Mouse (Mus musculus) forebrain, embryonic 10.5 days (tissue): Measurements from ENCODE around the gene 2510039O18Rik. TPM values are rescaled to one million over a fixed set of nuclear protein-coding genes. Genes with fewer than 3 reads are reported as not detected.
A peak's percentile ranks its signal among the peaks of the same experiment; 100 is the strongest.

ENCODE experiments used
- DNase-seq: peaks from one replicate; pipeline ENCODE4 v3.0.0-alpha.2; 2017; ENCODE audit warnings: low spot score; ENCODE audit errors: extremely low spot score
- H3K27ac ChIP-seq: fragments of 300-500 bp; sonication (generic); 2 replicates; pipeline ENCODE4 v1.5.1; 2016; ENCODE audit warnings: mild to moderate bottlenecking
- H3K27me3 ChIP-seq: fragments of 300-500 bp; sonication (generic); 2 replicates; pipeline ENCODE4 v1.6.1; 2016; ENCODE audit warnings: mild to moderate bottlenecking; ENCODE audit not compliant: poor library complexity, severe bottlenecking
- H3K36me3 ChIP-seq: fragments of 300-500 bp; sonication (generic); replicated peaks from 2 replicates; pipeline ENCODE4 v1.6.1; 2016; ENCODE audit warnings: mild to moderate bottlenecking, moderate library complexity
- H3K4me1 ChIP-seq: fragments of 300-500 bp; sonication (generic); 2 replicates; pipeline ENCODE4 v1.6.1; 2016
- H3K4me3 ChIP-seq: fragments of 300-500 bp; sonication (generic); 2 replicates; pipeline ENCODE4 v1.5.1; 2016; ENCODE audit warnings: mild to moderate bottlenecking, moderate library complexity
- H3K9me3 ChIP-seq: fragments of 300-500 bp; sonication (generic); 2 replicates; pipeline ENCODE4 v1.6.1; 2016; ENCODE audit warnings: mild to moderate bottlenecking, moderate library complexity
- WGBS: fragments of 180-500 bp; shearing (Covaris S2); methylation state at CpG from one replicate; pipeline ENCODE4 v1.1.7; 2016; 5-methylcytosine and 5-hydroxymethylcytosine counted together
- polyA plus RNA-seq: library from polyadenylated mRNA; unstranded; fragments of >200 nt; fragmentation: Nextera tagmentation; extraction: Ambion mirVana; gene quantifications from 2 replicates; pipeline ENCODE4 v1.2.1, GENCODE M21; 2016

Gene 2510039O18Rik
- polyA plus RNA-seq, 1 experiment from 2014 or later = 9.0 TPM

DNA sequence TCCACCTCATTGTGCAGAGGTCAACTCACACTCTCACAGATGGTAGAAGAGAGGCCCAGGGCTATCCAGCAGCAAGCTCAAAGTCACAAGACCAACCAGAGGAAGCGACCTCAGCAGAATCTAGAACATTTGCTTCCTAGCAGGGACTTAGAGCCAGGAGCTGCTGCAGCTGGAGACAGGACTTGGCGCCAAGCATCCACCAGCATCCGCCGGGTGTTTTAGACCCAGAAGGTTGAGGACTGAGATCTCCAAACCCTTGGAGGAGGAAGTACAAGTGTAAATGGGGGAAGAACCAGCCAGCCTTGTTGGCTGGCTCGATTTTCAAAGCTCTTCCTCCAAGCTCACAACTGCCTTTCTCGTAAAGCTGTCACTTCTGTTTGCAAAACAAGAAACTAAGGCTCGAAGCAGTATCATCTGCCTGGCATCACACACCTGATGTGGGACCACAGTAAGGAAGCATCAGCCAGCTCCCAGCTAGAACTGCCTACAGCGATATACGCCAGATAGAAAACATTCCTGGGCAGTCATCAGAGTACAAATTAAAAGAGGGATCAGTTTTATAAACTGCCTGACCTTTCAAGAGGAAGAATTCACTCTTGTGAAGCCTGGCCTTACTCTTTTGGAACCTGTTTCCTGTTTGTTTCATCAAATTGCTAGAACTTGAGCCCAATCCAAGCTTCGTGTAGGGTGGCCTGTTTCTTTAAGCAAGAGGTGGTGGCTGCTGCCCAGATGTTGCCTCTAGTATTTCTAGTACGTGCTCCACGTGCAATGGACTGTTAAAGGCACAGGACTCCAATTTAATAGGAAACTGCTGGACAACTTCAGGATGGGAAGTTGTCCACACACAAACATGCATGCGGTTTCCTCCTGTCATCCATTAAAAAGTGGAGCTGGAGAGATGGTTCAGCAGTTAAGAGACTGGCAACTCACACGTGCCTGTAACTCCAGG lies 2.3 kb upstream of the 2510039O18Rik start:
- Histone ChIP-seq H3K27me3 (peaks cover 12% of the 10 kb centered on the region), H3K27ac (no peak overlapping the region), H3K4me1 (peaks cover 66% of the 10 kb centered on the region), H3K4me3 (no peak overlapping the region), H3K9me3 (no peaks in the 10 kb centered on the region), H3K36me3 (peaks cover 9% of the 10 kb centered on the region)
- 76% methylated on average over 14 of the region's 14 CpGs for WGBS
- no peak for DNase-seq

DNA sequence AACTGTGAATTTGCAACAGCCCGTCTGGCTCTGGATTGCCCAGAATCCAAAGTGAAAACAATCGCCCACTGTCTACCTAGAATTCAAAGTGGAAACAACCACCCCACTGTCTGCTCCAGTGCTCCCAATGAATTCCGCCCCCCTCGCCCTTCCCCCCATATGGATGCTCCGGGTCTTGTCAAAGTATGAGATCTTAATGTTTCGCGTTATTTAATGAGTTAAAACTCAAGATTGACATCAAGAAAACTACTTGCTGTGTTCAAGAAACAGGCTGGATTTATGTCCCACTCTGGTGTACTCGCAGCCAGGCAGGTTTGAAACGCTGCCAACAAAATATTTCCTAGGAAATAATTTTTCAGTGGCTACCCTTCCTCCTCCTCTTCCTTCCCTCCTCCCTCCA lies 584 bp upstream of the 2510039O18Rik start:
- WGBS = 56% methylated on average over 9 of the region's 9 CpGs
- H3K4me1 ChIP-seq = peaks cover 54% of the 10 kb centered on the region
- no peak for DNase-seq

DNA sequence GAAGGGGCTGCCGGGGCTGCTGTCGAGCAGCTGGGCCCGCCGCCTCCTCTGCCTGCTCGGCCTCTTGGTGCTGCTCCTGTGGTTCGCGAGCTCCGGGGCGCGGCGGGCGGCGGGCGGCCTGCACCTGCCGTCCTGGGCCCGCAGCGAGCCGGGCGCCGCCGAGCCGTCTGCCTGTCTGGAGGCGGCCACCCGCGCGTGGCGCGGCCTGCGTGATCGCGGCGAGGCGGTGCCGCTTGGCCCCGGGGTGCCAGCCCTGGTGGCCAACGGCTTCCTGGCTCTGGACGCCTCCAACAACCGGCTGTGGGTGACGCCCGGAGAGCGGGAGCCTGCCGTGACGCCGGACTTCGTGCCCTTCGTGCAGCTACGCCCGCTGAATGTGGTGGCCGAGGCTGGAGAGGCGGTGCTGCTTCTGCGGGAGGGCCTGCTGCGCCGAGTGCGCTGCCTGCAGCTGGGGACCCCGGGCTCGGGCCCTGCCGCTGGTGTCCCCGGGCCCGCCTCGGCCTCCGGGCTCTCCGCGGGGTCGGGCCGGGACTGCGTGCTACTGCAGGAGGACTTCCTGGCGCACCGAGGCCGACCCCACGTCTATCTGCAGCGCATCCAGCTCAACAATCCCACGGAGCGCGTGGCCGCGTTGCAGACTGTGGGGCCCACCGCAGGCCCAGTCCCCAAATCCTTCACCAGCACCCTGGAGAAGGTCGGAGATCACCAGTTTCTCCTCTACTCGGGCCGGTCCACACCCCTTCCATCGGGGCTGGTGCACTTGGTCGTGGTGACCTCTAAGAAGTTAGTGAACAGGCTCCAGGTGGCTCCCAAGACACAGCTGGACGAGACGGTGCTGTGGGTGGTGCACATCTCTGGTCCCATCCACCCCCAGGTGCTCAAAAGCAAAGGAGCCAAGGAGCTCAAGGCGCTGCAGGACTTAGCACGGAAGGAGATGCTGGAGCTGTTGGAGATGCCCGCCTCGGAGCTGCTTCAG lies 638 bp downstream of the 2510039O18Rik start:
- peaks cover 12% of the 10 kb centered on the region for H3K27me3 ChIP-seq
- 7% methylated on average over 87 of the region's 88 CpGs for WGBS
- no peaks in the 10 kb centered on the region for H3K9me3 ChIP-seq
- peak overlapping the region; percentile 99 for H3K4me3 ChIP-seq
- peaks cover 48% of the 10 kb centered on the region for H3K4me1 ChIP-seq
- H3K36me3 ChIP-seq = peaks cover 38% of the 10 kb centered on the region
- no peak for DNase-seq
- H3K27ac ChIP-seq = peak overlapping the region; percentile 83

More for the DNA sequence above, 584 bp upstream of the 2510039O18Rik start:
- H3K4me3 ChIP-seq = peak overlapping the region; percentile 99
- H3K9me3 ChIP-seq = no peaks in the 10 kb centered on the region
- peaks cover 26% of the 10 kb centered on the region for H3K36me3 ChIP-seq
- peak overlapping the region; percentile 83 for H3K27ac ChIP-seq
- peaks cover 12% of the 10 kb centered on the region for H3K27me3 ChIP-seq

DNA sequence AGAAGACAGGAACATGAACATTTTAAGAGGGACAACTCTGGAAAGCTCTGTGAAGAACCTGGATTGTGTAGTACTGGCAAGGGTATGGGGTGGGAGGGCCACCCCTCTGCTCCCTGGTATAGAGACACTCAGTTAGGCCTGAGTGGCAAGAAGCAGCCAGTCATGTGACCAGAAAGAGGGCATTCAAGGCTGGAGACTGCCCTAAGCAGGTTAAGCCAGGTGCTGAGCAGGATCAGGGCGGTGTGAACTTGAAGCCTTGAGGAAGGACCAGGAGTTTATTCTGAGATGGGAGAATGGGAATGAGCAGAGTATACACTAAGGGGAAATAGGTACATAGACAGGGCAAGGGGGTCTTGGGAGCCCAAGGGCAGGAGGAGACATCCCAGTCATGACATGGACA lies 2.3 kb downstream of the 2510039O18Rik start:
- H3K36me3 ChIP-seq = peaks cover 55% of the 10 kb centered on the region
- 0 out of 2 replicates have a peak overlapping the region, but pooled peaks have one; percentile 99 for H3K4me3 ChIP-seq
- WGBS = 97% methylated on average over 1 of the region's 1 CpGs
- peaks cover 3% of the 10 kb centered on the region for H3K27me3 ChIP-seq
- H3K27ac ChIP-seq = no peak overlapping the region
- peaks cover 34% of the 10 kb centered on the region for H3K4me1 ChIP-seq
- H3K9me3 ChIP-seq = no peaks in the 10 kb centered on the region
- DNase-seq = no peak

DNA sequence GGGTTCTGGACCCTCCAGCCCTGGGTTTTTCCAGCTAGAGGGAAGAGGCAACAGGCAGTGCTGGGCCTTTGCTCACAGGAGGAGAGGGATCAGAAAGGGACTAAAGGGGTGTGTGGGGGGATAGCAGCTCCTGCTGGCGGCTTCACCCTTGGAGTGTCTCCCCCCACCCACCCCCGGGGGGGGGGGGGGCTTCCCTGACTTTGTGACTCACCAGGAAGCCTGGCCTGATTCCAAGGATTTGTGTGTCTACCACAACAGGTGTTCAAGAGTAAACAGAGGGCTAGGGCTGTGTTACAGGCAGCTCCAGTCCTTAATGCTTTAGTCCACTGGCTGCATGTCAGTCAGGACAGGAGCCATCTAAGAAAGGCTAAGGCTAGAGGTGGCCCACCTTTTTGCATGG lies 6.8 kb downstream of the 2510039O18Rik start:
- no peak for DNase-seq
- WGBS = 61% methylated on average over 2 of the region's 2 CpGs
- H3K27ac ChIP-seq = no peak overlapping the region
- no peaks in the 10 kb centered on the region for H3K27me3 ChIP-seq
- no peak overlapping the region for H3K4me3 ChIP-seq
- peaks cover 10% of the 10 kb centered on the region for H3K4me1 ChIP-seq
- H3K36me3 ChIP-seq = peaks cover 65% of the 10 kb centered on the region
- H3K9me3 ChIP-seq = no peaks in the 10 kb centered on the region

DNA sequence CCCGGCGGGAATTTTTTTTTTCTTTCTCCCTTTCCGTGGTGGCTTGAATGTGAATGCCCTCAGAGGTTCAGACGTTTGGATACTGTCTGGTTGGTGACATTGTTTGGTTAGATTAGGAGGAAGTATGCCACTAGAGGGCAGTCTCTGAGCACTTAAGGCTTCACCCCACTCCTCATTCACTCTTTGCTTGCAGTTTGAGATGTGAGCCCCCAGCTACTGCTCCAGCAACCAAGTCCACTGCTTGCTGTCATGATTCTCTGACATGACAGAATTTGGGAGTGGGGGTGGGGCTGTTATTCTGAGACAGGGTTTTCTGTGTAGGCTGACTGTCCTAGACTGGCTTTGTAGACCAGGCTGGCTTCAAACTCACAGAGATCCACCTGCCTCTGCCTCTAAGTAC lies 12.9 kb downstream of the 2510039O18Rik start:
- WGBS = 16% methylated on average over 4 of the region's 4 CpGs
- no peaks in the 10 kb centered on the region for H3K4me1 ChIP-seq
- no peak overlapping the region for H3K4me3 ChIP-seq
- H3K36me3 ChIP-seq = peaks cover 7% of the 10 kb centered on the region
- H3K27ac ChIP-seq = no peak overlapping the region
- no peaks in the 10 kb centered on the region for H3K27me3 ChIP-seq
- no peak for DNase-seq
- H3K9me3 ChIP-seq = no peaks in the 10 kb centered on the region

DNA sequence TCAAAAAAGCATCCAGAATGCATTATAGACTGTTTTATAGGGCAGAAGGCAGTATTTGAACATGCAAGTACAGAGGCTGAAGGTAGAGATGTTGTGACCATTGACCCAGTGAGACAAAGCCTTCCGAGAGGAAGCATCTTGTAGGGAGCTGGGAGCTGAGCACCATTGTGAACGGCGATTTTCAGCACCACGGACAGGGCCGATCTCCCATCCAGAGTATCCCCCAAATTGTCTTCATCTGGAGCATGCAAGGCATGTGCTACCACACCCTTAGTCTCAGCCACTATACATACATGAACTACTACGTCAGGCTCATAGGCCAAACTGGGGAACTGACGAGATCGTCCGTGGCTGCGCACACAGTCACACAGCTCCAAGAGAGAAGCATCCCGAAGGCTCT lies 16.4 kb downstream of the 2510039O18Rik start:
- H3K4me1 ChIP-seq = 0 out of 2 replicates have a peak, but pooled peaks cover 3% of the 10 kb centered on the region
- H3K36me3 ChIP-seq = no peaks in the 10 kb centered on the region
- 37% methylated on average over 11 of the region's 11 CpGs for WGBS
- H3K4me3 ChIP-seq = no peak overlapping the region
- H3K9me3 ChIP-seq = no peaks in the 10 kb centered on the region
- H3K27ac ChIP-seq = no peak overlapping the region
- DNase-seq = peak; percentile 40
- no peaks in the 10 kb centered on the region for H3K27me3 ChIP-seq

DNA sequence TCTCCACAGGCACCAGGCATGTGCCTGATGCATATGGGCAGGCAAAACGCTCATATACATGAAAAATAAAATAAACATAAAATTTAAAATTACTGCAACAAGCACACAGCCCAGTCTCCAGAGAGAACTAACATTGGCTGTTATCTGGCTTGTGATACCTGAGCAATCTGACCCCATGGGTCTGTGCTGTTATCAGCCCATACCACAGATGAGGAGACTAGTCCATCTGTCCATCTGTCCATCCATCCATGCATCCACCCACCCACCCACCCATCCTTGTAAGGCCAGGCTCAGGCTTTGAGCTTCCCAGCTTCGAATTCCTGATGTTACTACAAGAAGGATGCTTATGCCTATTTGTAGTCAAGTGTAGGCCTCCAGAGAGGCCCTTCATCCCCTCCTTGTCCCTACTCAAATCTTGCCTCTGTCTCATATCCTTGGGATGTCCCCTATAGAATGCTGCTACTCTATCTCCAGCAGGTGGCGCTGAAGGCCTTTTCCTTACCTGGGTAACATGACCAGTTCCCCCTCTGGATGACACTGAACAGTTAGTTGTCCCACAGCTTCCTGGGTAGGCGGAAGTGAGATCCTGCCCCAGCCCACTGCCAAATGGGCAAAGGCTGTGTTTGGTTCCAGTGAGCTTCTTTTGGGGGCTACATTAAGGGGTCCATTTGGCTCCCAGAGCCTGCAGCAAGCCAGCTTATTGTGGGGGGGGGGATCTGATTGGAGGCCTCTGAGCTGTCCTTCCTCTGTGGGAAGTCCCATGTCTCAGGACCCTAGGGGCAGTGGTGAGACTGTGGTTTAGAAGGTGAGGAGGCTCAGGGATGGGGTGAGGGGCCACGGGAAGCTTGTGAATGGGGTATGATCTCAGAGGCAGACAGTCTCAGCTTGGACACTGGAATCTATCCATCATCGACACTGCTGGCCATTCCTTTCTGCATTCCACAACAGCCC lies 19.5 kb downstream of the 2510039O18Rik start:
- no peaks in the 10 kb centered on the region for H3K9me3 ChIP-seq
- no peaks in the 10 kb centered on the region for H3K36me3 ChIP-seq
- H3K4me1 ChIP-seq = 0 out of 2 replicates have a peak, but pooled peaks cover 3% of the 10 kb centered on the region
- H3K27ac ChIP-seq = no peak overlapping the region
- DNase-seq = peak; percentile 60
- no peaks in the 10 kb centered on the region for H3K27me3 ChIP-seq
- no peak overlapping the region for H3K4me3 ChIP-seq
- 46% methylated on average over 6 of the region's 6 CpGs for WGBS

DNA sequence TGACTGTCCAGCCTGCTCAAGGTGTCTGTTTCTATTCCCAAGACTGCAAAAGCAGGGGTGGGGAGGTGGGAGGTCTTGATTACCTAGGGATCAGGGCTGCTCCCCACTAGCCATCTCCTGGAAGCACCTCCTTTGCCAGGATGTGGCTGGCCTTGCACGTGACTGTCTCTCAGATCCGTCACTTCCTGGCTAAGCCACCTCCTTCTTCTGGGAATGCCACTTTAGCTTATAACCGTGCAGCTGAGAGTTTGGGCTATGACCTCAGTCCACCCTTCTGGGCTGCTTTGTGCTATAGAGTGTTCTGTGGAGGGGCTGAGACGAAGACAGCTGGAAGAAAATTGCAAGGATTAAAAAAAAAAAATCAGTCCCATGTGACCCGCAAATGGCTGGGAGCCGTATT lies 22.1 kb downstream of the 2510039O18Rik start:
- no peaks in the 10 kb centered on the region for H3K27me3 ChIP-seq
- H3K4me1 ChIP-seq = 0 out of 2 replicates have a peak, but pooled peaks cover 3% of the 10 kb centered on the region
- no peak overlapping the region for H3K4me3 ChIP-seq
- H3K27ac ChIP-seq = no peak overlapping the region
- DNase-seq = no peak
- no peaks in the 10 kb centered on the region for H3K36me3 ChIP-seq
- whole genome bisulfite sequencing = 65% methylated on average over 6 of the region's 6 CpGs
- H3K9me3 ChIP-seq = no peaks in the 10 kb centered on the region

DNA sequence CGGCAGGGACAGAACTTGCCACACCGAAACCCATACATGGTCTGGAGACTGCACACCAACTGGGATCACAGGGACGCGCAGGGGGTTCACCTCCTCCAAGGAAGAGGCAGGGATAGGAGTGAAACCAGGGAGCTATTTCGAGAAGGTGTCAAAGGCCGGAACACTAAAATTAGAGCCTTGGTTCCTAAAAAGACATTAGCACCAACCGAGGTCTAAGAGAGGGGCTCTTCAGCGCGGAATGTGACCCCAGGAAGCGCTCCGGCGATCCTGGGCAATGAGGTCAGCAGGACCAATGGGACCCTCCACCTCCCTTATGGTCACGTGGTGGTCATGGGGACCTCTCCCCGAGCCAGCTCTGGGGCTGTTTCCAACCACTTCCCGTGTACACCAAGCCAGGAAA lies 22.9 kb downstream of the 2510039O18Rik start:
- 87% methylated on average over 15 of the region's 15 CpGs for WGBS
- no peak overlapping the region for H3K4me3 ChIP-seq
- H3K9me3 ChIP-seq = no peaks in the 10 kb centered on the region
- no peak overlapping the region for H3K27ac ChIP-seq
- no peaks in the 10 kb centered on the region for H3K36me3 ChIP-seq
- H3K4me1 ChIP-seq = 0 out of 2 replicates have a peak, but pooled peaks cover 3% of the 10 kb centered on the region
- no peaks in the 10 kb centered on the region for H3K27me3 ChIP-seq
- no peak for DNase-seq

DNA sequence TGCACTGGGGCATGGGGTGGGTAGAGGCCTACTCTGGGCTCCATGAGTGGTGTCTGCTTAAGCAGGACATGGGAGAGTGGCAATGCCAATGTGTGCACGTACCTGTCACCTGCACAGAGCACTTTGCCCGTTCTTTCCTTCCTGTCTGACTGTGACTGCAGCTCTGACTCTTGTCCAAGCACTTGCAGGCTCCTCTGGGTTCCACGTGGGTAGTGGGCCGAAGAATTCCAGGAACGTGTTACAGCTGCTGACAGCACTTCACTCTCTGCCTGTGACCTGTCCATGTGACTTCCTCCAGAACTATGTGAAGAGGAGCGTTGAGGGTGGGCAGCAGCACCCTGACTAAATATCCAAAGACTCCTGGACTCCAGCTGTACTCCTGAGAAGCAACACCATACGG lies 25.0 kb downstream of the 2510039O18Rik start:
- H3K27ac ChIP-seq = no peak overlapping the region
- no peaks in the 10 kb centered on the region; the same call in 1 of the 2 replicates for H3K4me1 ChIP-seq
- H3K36me3 ChIP-seq = no peaks in the 10 kb centered on the region
- no peak overlapping the region for H3K4me3 ChIP-seq
- no peaks in the 10 kb centered on the region for H3K9me3 ChIP-seq
- WGBS = 89% methylated on average over 7 of the region's 7 CpGs
- no peak for DNase-seq
- no peaks in the 10 kb centered on the region for H3K27me3 ChIP-seq

DNA sequence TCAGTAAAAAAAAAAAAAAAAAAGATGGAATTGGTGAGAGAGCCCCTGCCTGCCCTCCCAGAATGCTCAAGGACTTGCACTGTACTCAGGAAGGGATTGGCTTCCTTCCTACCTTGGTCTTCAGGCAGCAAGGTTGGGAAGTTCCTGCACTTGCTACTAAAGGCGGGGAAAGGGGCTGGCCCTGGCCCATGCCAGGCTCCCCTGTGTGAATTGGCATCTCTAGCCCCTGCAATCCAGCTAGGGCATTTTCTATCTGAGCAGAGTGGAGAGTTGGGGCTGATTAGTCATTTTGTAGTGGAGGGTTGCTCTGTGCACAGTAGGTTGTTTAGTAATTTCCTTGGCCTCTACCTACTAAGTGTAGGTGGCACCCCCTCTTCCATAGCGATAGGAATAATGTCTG lies 28.1 kb downstream of the 2510039O18Rik start:
- Histone ChIP-seq H3K4me1 (no peaks in the 10 kb centered on the region; the same call in 1 of the 2 replicates), H3K4me3 (no peak overlapping the region), H3K36me3 (no peaks in the 10 kb centered on the region), H3K27me3 (no peaks in the 10 kb centered on the region), H3K27ac (no peak overlapping the region), H3K9me3 (no peaks in the 10 kb centered on the region)
- WGBS = 82% methylated on average over 2 of the region's 2 CpGs
- no peak for DNase-seq
